Mouse (Mus musculus) cerebellum, adult 9-10 months (tissue): ENCODE results near the gene Vmn2r52.
"Not testable (repeated sequence)": the region's sequence is repeated elsewhere in the genome, so short reads cannot be mapped to it uniquely, and the experiment has no call there.

Experiments used
- DNase-seq: peaks from one replicate; pipeline ENCODE4 v3.0.0; 2022

The Vmn2r52 gene

GRCm38 (mm10) chr7:10176473-10176872 is at the start of gene Vmn2r52:
TSS of gene Vmn2r52 (minus strand) at chr7:10176573.
- no peak for DNase-seq

DNA sequence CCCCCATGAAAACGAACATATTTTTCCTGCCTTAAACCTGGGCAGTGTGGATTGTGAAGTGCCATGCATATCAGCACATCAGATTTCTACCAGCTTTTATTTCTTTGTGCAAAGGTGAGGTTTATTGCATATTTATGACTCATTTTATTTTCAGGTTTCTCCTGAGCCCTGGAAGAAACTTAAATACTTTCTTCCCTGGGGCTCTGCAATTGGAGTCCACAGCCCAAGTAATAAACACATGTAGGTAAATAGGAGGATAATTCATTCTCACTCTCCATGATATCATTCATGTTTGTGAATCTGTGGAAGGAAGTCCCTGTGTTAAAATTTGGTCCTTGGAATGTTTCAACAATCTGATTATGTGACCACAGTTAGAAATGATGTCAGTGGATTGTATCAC is 70.7 kb downstream of the Vmn2r52 start, which contains the start of gene Vmn2r51:
TSS of gene Vmn2r51 (minus strand) at position 101 of the 400 bp plus-strand sequence.
- DNase-seq = not testable (repeated sequence)
